Mouse (Mus musculus) E14TG2a.4 (cell line): ENCODE data around the gene Cyp27a1.

Source experiments
- CTCF ChIP-seq: conservative IDR thresholded peaks from 2 replicates; pipeline ENCODE4 v1.5.1; 2014; ENCODE audit warnings: low read length
- NANOG ChIP-seq: IDR thresholded peaks from 2 replicates; pipeline ENCODE4 v1.6.1; 2014; ENCODE audit warnings: borderline replicate concordance, low read length, mixed read lengths
- POU5F1 ChIP-seq: IDR thresholded peaks from 2 replicates; pipeline ENCODE4 v1.6.1; 2014; ENCODE audit warnings: low read length, borderline replicate concordance

- TF ChIP-seq CTCF = no peak
- no peak for TF ChIP-seq NANOG
- TF ChIP-seq POU5F1 = no peak
These were observed 1.6 kb downstream of the Cyp27a1 start for GRCm38 (mm10) chr1:74714967-74715366.
